Mouse (Mus musculus): ENCODE measurements around the gene Pla2g7.

DNA sequence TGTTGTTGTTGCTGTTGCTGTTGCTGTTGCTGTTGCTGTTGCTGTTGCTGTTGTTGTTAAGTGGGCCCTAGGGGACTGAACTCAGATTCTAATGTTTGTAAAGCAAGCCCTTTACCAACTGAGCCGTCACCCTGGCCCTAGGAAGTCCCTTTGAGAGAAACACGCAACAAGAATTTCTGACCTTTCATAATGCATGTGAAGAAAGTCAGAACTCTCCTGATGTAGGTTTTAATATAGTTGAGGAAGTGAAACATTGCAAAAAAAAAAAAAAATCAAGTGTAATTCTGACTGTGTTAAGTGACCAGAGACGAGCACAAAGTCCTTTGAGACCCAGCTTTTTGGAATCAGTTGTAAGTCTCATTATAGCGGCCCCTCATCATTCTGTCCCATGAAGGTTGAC is 10.8 kb upstream of the Pla2g7 start:
- no peak for TF ChIP-seq CTCF (IDR thresholded peaks at IDR 0.05; ENCODE audit: low read depth, low read length)
- TF ChIP-seq POLR2A (IDR thresholded peaks at IDR 0.05; ENCODE audit: extremely low read depth, insufficient read depth, low read length): no peak
